Mouse (Mus musculus): Measurements from ENCODE around the gene Myb. TPM values are rescaled to one million over a fixed set of nuclear protein-coding genes. Genes with fewer than 3 reads are reported as not detected.

The Myb gene
- polyA plus RNA-seq, 1 experiment from 2014 or later = 2.0 TPM

GRCm38 (mm10) chr10:21200761-21201160 is 40.0 kb upstream of the Myb start:
- Histone ChIP-seq H3K9ac (ENCODE audit: low read length) (no peak overlapping the region), H3K27ac (replicated peaks) (no peak overlapping the region), H3K27me3 (ENCODE audit: control insufficient read depth, insufficient read depth, low read length) (no peaks in the 10 kb centered on the region), H3K4me2 (replicated peaks; ENCODE audit: low read depth) (no peak overlapping the region), H3K4me3 (ENCODE audit: low read depth, low read length) (no peak overlapping the region), H3K9me3 (ENCODE audit: control insufficient read depth, low read length) (no peaks in the 10 kb centered on the region), H3K36me3 (ENCODE audit: control insufficient read depth, insufficient read depth, low read length) (no peaks in the 10 kb centered on the region), H3K4me1 (replicated peaks; ENCODE audit: control insufficient read depth, insufficient read depth) (no peaks in the 10 kb centered on the region)
- no peak for ATAC-seq (ENCODE audit: low FRiP score, low TSS enrichment)
- TF ChIP-seq EP300 (optimal IDR thresholded peaks at IDR 0.05) (no peak), CTCF (IDR thresholded peaks at IDR 0.05; ENCODE audit: low read depth) (no peak)
- DNase-seq (ENCODE audit: low spot score) = no peak
- 83% methylated on average over 7 of the region's 7 CpGs for WGBS

GRCm38 (mm10) chr10:21200322-21200721 is 39.5 kb upstream of the Myb start:
- ATAC-seq (ENCODE audit: low FRiP score, low TSS enrichment) (no peak), DNase-seq (ENCODE audit: low spot score) (no peak)
- no peaks in the 10 kb centered on the region for H3K4me1 ChIP-seq (replicated peaks; ENCODE audit: control insufficient read depth, insufficient read depth)
- no peak overlapping the region for H3K4me3 ChIP-seq (ENCODE audit: low read depth, low read length)
- no peak overlapping the region for H3K27ac ChIP-seq (replicated peaks)
- no peak overlapping the region for H3K9ac ChIP-seq (ENCODE audit: low read length)
- no peaks in the 10 kb centered on the region for H3K36me3 ChIP-seq (ENCODE audit: control insufficient read depth, insufficient read depth, low read length)
- no peak overlapping the region for H3K4me2 ChIP-seq (replicated peaks; ENCODE audit: low read depth)
- no peaks in the 10 kb centered on the region for H3K27me3 ChIP-seq (ENCODE audit: control insufficient read depth, insufficient read depth, low read length)
- no peaks in the 10 kb centered on the region for H3K9me3 ChIP-seq (ENCODE audit: control insufficient read depth, low read length)
- TF ChIP-seq CTCF (IDR thresholded peaks at IDR 0.05; ENCODE audit: low read depth) (no peak), EP300 (optimal IDR thresholded peaks at IDR 0.05) (no peak)

- Histone ChIP-seq H3K27ac (replicated peaks) (no peak overlapping the region), H3K36me3 (ENCODE audit: control insufficient read depth, insufficient read depth, low read length) (no peaks in the 10 kb centered on the region), H3K27me3 (ENCODE audit: control insufficient read depth, insufficient read depth, low read length) (no peaks in the 10 kb centered on the region), H3K4me1 (replicated peaks; ENCODE audit: control insufficient read depth, insufficient read depth) (no peaks in the 10 kb centered on the region), H3K9ac (ENCODE audit: low read length) (no peak overlapping the region), H3K4me3 (ENCODE audit: low read depth, low read length) (no peak overlapping the region), H3K9me3 (ENCODE audit: control insufficient read depth, low read length) (no peaks in the 10 kb centered on the region), H3K4me2 (replicated peaks; ENCODE audit: low read depth) (no peak overlapping the region)
- TF ChIP-seq EP300 (optimal IDR thresholded peaks at IDR 0.05) (no peak), CTCF (IDR thresholded peaks at IDR 0.05; ENCODE audit: low read depth) (no peak)
- ATAC-seq (ENCODE audit: low FRiP score, low TSS enrichment) (no peak), DNase-seq (ENCODE audit: low spot score) (no peak)
- 65% methylated on average over 8 of the region's 8 CpGs for WGBS
Measured at GRCm38 (mm10) chr10:21196646-21197116, 35.9 kb upstream of the Myb start.

- no peaks in the 10 kb centered on the region for H3K4me1 ChIP-seq (replicated peaks; ENCODE audit: control insufficient read depth, insufficient read depth)
- ATAC-seq (ENCODE audit: low FRiP score, low TSS enrichment) = no peak
- H3K27me3 ChIP-seq (ENCODE audit: control insufficient read depth, insufficient read depth, low read length) = no peaks in the 10 kb centered on the region
- no peak overlapping the region for H3K27ac ChIP-seq (replicated peaks)
- H3K36me3 ChIP-seq (ENCODE audit: control insufficient read depth, insufficient read depth, low read length) = no peaks in the 10 kb centered on the region
- no peak for TF ChIP-seq CTCF (IDR thresholded peaks at IDR 0.05; ENCODE audit: low read depth)
- 49% methylated on average over 8 of the region's 8 CpGs for WGBS
- no peak overlapping the region for H3K4me2 ChIP-seq (replicated peaks; ENCODE audit: low read depth)
- H3K9me3 ChIP-seq (ENCODE audit: control insufficient read depth, low read length) = no peaks in the 10 kb centered on the region
- H3K9ac ChIP-seq (ENCODE audit: low read length) = no peak overlapping the region
- no peak overlapping the region for H3K4me3 ChIP-seq (ENCODE audit: low read depth, low read length)
- no peak for DNase-seq (ENCODE audit: low spot score)
Measured at GRCm38 (mm10) chr10:21195597-21195996, 34.8 kb upstream of the Myb start.

GRCm38 (mm10) chr10:21193935-21194505 is 33.2 kb upstream of the Myb start:
- Histone ChIP-seq H3K4me3 (ENCODE audit: low read depth, low read length) (no peak overlapping the region), H3K4me2 (replicated peaks; ENCODE audit: low read depth) (no peak overlapping the region), H3K4me1 (replicated peaks; ENCODE audit: control insufficient read depth, insufficient read depth) (no peaks in the 10 kb centered on the region), H3K36me3 (ENCODE audit: control insufficient read depth, insufficient read depth, low read length) (no peaks in the 10 kb centered on the region), H3K9me3 (ENCODE audit: control insufficient read depth, low read length) (no peaks in the 10 kb centered on the region), H3K9ac (ENCODE audit: low read length) (no peak overlapping the region), H3K27me3 (ENCODE audit: control insufficient read depth, insufficient read depth, low read length) (no peaks in the 10 kb centered on the region), H3K27ac (replicated peaks) (no peak overlapping the region)
- DNase-seq (ENCODE audit: low spot score) (no peak), ATAC-seq (ENCODE audit: low FRiP score, low TSS enrichment) (no peak)
- TF ChIP-seq CTCF (IDR thresholded peaks at IDR 0.05; ENCODE audit: low read depth) = no peak
- no peak for TF ChIP-seq EP300 (optimal IDR thresholded peaks at IDR 0.05)
- whole genome bisulfite sequencing = 68% methylated on average over 3 of the region's 3 CpGs

GRCm38 (mm10) chr10:21193088-21193934 is 32.5 kb upstream of the Myb start:
- Histone ChIP-seq H3K36me3 (ENCODE audit: control insufficient read depth, insufficient read depth, low read length) (no peaks in the 10 kb centered on the region), H3K4me3 (ENCODE audit: low read depth, low read length) (no peak overlapping the region), H3K9ac (ENCODE audit: low read length) (no peak overlapping the region), H3K4me2 (replicated peaks; ENCODE audit: low read depth) (no peak overlapping the region), H3K27me3 (ENCODE audit: control insufficient read depth, insufficient read depth, low read length) (no peaks in the 10 kb centered on the region), H3K4me1 (replicated peaks; ENCODE audit: control insufficient read depth, insufficient read depth) (no peaks in the 10 kb centered on the region), H3K27ac (replicated peaks) (no peak overlapping the region), H3K9me3 (ENCODE audit: control insufficient read depth, low read length) (no peaks in the 10 kb centered on the region)
- ATAC-seq (ENCODE audit: low FRiP score, low TSS enrichment) (no peak), DNase-seq (ENCODE audit: low spot score) (no peak)
- TF ChIP-seq CTCF (IDR thresholded peaks at IDR 0.05; ENCODE audit: low read depth) (no peak), EP300 (optimal IDR thresholded peaks at IDR 0.05) (no peak)
- 48% methylated on average over 10 of the region's 10 CpGs for WGBS
